Mouse (Mus musculus) cerebellum, adult 9-11 months (tissue): ENCODE data around the gene Trpc2.
"Not testable (repeated sequence)": the region's sequence is repeated elsewhere in the genome, so short reads cannot be mapped to it uniquely, and the experiment has no call there.

Experiments used
- DNase-seq: peaks from one replicate; pipeline ENCODE4 v3.0.0; 2022

Gene Trpc2

DNA sequence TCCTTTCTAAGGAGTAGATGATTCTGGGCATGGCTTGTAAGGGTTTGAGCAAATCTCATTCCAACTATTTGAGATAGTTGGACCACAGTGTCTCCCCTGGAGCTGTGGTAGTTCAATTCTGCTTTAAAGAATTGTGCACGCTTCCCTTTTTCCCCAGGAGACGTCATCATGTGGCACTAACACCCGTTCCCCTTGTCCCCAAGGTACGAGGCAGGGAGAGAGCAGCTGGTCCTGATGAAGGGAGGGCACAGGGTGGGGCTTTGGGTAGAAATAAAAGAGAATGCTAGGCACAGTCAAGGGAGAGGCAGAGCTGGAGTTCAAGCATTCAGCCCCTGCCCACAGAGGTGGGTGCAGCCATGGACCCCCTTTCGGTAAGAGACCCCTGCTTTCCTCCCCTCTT, at the start of gene Trpc2:
TSS of gene Trpc2 (plus strand) at position 301 of the 400 bp plus-strand sequence.
- no peak for DNase-seq

DNA sequence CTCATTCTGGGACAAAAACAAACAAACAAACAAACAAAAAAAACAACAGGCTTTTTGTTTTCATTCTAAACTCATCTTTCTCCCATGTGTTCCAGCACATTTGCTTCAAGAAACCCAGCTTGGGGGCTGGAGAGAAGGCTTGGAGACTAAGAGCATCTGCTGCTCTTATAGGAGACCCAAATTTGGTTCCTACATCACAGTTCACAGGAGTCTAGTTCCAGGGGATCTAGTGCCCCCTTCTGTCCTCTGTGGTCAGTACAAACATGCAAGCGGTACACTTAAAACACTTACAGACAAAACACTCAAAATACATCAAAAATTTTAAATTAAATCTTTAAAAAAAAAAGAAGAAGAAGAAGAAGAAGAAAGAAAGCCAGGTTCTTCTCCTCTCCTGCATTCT, 48.0 kb upstream of the Trpc2 start:
- DNase-seq = peak; percentile 23

DNA sequence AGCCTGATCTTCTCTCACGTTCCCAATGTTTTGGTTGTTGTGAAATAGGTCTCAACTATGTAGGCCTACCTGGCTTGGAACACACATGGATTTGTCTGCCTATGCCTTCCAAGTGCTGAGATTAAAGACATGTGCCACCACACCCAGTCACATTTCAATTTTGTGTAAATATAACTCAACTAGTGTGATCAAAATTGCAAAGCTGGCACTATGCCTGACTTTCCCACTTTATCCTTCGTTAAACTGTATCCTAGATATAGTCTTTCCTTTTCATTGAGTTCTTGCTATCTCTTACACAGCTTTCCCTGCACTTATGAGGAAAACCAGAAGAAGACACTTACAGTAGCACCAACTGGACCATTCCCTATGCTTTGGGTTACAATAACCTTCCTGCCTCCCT, 47.4 kb upstream of the Trpc2 start:
- DNase-seq = no peak

DNA sequence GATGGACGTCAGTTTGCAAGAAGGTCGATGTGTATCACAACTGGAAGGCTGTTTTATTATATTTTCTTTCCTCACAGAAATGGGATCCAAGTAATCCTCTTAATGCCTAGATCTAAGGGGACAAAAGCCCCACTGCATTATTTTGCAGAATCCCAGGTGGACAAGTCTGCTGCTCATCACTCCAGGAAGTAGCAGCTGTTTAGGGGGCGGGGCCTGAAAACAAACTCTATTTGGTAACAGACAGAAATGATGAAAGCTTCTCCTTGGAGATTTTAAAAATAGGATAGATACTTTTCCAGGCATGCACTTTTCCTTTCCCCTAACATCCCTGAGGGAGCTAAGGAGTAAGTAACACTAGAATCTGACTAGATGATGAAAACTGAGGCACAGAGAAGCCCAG, 45.6 kb upstream of the Trpc2 start:
- no peak for DNase-seq

DNA sequence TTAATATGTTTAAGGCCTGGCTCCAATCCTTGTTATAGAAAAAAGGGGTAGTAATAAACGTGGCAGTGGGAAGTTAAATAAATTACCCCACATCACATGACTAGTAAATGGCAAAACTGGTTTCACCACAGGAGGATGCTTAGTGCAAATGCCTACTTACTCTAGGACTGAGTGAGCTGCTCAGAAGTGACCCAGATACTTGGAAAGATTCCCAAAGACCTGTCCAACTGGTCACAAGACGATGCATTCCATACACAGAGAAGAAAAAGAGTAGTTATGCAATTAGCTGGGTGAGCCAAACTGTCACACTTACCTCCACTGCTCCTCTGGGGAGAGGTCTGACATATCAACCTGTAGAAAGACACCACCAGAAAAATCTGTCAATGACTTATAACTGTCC, 40.6 kb upstream of the Trpc2 start:
- no peak for DNase-seq

DNA sequence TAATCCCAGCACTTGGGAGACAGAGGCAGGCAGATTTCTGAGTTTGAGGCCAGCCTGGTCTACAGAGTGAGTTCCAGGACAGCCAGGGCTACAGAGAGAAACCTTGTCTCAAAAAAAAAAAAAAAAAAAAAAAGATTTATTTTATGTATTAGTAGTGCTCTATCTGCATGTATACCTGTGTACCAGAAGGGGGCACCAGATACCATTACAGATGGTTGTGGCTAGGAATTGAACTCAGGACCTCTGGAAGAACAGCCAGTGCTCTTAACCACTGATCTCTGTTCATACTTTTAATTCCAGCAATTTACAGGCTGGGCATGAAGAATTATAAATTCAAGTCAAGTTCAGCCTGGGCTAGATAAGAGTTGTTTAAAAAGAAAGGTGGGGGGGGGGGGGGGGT, 34.4 kb upstream of the Trpc2 start:
- not testable (repeated sequence) for DNase-seq

DNA sequence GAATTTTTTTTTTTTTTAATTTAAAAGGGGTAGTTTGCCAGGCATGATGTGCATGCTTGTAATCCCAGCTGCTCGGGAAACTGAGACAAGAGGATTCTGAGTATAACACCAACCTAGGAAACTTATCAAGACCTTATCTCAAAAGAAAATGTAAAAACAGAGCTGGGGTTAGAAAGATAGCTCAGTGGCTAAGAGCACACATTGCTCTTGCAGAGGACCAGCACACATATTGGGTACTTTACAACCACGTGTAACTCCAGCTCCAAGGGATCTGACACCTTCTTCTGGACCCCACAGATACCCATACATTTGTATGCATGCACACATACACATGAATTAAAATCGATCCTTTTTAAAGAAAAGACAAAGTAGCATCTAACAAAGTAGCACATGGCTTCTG, 21.6 kb upstream of the Trpc2 start:
- no peak for DNase-seq

DNA sequence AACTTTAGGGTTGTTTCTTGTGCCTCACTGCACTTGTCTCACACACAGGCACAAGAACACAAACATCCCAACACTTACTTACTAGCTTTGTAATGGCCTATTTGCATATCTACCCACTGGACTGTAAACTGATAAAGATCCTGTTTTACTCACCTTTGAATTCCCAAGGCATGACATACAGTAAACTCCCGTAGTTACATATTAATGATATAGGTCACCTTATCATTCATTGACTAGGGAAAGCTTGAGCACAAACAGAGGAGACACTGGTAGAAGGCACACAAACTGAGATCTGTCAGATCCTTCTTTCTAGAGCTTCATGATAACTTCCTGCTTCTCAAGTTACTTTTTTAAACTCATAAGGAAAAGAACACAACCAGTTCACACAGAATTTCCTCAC, 20.7 kb upstream of the Trpc2 start:
- no peak for DNase-seq

DNA sequence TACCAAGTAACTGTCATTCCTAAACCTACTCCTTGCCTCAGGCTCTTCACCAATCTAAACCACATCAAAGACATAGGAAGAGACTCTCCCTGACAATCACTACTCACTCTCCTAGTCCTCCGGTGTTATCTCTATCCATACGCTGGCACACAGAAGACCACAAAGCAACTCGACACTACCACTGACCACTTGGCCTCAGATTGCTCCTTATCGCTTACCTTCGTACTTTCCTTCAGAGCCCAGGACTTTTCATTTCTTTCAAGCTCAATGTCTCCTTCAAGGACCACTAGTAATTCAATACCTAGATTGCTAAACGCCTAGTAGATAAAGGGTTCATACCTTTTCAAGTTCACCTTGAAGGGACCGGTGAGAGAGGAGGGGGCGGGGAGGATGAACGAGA, 19.0 kb upstream of the Trpc2 start:
- DNase-seq = no peak

DNA sequence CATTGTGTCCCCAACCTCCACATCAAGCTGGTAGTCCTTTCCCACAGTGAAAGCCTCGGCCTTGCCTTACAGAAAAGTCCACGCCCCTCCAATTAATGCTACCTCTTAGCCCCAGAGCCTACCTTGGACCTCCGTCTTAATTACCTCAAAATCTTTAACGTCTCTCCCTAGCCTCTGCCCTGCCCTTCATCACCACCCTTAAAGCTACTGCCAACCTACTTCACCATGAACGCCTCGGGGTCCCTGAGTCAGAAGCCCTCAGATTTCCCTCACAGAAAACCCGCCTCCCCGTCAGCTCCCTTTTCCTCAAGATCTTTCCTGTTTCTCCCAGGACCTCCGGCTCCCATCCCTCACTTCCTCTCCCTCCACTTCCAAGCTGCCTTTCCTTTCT, 18.3 kb upstream of the Trpc2 start:
- no peak for DNase-seq

DNA sequence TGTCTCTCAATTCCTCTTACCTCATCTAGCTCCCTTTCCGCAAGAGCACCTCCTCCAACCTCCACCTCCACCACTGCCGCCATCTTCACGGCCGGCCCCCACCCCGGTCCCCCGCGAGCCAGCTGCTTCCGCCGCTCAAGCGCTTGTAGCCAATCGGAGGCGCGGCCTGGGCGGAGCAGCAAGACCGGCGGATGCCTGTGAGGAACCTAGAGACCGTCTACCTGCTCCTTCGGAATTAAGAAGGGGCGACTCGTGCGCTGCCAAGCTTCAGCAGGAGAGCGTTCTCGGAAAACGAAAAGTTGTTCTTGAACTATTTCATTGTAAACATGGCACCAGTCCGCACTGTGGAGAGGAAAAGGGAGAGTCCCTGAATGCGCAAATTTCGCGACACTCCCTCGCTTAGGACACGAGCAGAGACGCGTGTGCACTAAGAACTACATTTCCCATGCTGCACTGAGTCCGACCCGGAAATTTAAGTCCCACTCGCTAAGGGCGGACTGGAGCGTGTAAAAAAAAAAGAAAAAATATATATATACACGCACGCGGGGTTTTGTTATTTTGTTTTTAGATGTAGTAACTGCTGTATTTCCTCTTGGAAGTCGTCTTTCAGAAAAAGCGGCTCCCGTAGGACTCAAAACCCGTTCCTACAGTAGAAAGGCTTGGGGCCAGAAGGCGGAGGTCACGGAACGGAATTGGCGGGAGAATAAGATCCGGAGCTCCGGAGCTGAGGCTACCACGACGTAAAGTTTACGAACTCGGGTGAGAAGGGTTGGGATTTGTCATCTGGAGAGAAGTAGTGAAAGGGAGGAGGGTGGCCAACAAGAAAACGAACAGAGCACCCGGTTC, 17.6 kb upstream of the Trpc2 start, which contains the start of the genes Rnf121, Xndc1 and Xntrpc:
TSS of gene Rnf121 (minus strand) at position 424 of the 846 bp plus-strand sequence.
TSS of gene Xndc1 (plus strand) at position 466 of the 846 bp plus-strand sequence.
TSS of gene Xntrpc (plus strand) at position 668 of the 846 bp plus-strand sequence.
- DNase-seq = peak; percentile 93

DNA sequence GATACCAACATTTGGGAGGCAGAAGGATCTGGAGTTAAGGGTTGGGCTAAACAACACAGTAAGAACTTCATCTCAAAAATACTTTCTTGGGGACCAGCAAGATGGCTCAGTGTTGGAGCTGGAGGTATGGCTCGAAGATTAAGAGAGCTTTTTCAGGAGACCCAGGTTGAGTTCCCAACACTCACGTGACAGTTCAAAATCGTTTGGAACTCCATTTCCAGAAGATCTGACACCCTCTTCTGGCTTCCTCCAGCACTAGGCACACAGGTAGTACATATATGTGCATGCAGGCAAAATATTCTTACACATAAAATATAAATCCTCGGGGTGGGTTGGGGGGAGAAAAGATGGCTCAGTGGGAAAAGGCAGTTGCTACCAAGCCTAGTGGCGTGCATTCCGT, 16.6 kb upstream of the Trpc2 start:
- DNase-seq = no peak

DNA sequence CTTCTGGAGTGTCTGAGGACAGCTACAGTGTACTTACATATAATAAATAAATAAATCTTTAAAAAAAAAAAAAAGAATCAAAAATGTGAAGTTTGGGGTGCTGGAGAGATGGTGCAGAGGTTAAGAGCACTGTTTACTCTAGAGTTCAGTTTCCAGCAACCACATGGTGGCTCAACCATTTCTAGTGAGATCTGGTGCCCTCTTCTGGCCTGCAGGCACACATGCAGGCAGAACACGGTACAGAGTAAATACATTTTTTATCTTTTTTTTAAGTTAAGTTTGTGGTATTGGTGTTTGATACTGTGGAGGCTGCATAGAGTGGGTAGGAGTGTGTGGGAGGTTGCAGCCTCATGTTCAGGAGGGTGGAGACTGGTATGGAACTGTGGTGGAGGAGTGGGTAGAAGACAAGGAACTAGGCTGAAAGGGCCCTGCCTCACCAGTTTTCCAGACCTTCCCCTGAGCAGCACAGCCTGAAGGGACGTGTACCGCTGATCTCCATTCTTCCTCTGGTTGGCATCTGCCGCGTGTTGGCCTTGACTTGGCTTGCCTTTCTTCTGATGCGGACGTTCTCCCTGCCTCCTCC, 6.1 kb upstream of the Trpc2 start:
- DNase-seq = no peak

DNA sequence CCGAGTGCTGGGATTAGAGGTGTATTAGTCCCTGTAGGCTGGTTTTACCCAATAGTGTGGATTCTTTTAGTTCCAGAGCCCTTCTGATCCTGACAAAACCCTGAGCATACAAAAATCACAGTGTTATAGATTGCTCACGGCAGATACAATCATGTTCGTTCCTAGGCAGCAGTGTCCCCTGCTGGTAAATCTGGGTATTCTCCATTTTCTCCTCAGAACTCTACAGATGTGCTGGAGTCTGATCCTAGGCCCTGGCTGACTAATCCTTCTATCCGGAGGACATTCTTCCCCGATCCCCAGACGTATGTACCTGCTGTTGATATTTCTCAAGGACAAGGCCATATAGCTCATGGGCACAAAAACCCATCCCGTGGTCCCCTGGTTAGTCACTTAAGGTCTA, 4.4 kb upstream of the Trpc2 start:
- no peak for DNase-seq

DNA sequence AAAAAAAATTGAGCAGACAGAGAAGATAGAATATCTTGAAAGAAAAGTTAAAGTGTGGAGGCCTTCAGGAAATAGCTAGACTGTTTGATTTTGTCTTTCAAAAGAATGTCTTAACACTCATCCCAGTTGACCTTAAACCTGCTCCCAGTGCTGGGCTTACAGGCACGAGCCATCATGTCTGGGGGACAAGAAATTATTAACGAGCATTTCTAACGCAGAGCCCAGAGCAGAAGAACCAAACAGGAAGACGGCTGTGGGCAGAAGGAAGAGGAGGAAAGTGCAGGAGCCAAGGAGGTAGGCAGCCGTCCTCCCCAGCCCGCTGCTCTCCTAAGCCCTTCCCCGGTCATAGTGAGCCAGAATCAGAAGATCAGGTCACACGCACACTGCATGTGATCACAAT, 2.6 kb upstream of the Trpc2 start:
- no peak for DNase-seq

DNA sequence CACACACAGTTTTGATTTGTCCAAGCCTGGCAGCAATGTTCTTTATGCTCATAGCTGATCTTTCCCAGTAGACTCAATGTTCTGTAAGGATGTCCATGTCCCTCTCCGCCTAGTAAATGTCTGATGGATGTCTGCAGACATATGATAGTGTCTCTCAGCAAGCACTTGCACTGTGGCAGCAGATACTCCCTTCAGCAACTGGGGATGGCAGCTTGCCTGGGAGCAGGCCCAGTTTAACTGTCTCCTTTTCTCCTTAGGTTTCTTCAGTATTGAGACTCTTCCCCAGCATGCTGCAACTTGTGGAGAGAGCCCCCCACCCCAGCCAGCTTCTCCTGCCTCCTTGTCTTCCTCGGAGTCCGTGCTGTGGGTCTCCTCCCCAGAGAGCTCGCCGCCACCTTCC, 1.1 kb upstream of the Trpc2 start:
- no peak for DNase-seq

DNA sequence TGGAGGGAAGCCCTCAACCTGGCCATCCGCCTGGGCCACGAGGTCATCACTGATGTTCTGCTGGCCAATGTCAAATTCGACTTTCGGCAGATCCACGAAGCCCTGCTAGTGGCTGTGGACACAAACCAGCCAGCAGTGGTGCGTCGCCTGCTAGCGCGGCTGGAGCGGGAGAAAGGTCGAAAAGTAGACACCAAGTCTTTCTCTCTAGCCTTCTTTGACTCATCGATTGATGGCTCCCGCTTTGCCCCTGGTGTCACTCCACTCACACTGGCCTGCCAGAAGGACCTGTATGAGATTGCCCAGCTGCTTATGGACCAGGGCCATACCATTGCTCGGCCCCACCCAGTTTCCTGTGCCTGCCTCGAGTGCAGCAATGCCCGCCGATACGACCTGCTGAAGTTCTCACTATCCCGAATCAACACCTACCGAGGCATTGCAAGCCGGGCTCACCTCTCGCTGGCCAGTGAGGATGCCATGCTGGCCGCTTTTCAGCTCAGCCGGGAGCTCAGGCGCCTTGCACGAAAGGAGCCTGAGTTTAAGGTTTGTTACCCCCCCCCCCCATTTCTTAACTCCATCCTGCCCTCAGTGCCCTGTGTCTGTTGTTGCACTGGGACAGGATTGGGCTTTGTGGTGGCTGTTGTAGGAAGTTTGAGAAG, 1.3 kb downstream of the Trpc2 start:
- DNase-seq = no peak

DNA sequence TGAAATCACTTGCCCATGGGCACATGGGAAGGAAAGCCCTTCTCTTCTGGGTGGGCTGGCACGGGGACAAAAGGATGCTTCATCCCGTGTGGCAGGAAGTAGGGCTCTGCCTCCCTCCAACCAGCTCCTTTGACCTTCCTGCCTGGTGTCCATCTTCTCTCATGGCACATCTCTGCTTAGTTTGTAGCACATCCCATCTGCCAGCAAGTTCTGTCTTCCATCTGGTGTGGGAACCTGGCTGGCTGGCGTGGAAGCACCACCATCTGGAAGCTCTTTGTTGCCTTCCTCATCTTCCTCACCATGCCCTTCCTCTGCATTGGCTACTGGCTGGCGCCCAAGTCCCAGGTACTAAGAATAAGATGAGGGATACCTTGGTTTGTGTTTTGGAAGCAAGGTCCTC, 4.4 kb downstream of the Trpc2 start:
- DNase-seq = peak; percentile 58

DNA sequence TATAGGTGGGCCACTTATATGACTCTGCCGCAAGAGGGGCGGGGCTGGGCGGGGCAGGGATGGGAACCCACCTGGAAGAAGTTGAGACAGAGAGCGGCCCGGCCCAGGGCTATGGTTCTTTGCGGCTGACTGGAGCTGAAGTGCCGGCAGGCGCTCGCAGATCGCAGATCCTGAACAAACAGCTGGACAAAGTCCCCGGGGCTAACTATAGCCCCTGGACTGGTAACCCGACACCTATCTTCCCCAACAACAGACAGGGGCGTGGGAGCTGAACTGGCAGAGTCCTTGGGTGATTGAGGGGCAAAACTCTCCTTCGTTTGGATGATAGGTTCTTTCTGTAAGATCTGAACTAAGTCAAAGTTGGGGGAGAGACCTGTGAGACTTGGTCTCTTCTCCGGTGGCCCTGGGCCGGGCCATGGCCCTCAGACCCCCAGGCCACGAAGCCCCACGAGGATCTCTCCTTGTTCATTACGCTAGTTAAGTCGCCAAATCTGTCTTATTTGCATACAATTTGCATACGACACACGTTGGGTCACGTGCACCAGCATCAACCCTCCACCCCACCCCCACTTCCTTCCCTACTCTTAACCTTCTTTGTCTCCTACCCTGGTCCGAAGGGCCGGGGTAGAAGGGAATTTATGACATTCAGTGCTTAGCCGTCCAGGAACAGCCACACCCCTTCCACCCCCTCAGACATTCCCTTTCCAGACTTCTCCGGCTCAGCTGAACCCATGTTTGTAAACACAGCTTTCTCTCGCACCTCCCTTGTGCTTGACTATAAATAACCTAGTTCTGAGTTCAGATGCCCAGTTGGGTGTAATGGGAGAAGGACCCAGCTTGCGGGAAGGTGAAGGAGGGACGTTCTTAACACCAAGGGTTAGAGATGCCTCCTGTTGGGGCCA, 17.1 kb downstream of the Trpc2 start:
- no peak for DNase-seq

DNA sequence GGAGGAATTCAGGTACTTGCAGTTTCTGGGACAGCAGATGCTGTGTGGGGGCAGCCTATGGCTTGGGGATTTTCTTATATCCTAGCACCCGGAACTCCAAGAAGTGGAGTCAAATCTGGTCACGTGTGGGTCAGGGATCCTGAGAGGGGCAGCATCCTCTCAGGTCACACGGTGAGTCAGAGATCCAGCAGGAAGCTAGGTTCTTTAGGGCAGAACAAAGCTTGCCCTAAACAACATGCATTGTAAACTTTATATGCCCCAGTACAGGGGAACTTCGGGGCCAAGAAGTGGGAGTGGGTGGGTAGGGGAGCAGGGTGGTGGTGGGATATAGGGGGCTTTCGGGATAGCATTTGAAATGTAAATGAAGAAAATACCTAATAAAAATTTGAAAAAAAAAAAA, 18.0 kb downstream of the Trpc2 start:
- no peak for DNase-seq

DNA sequence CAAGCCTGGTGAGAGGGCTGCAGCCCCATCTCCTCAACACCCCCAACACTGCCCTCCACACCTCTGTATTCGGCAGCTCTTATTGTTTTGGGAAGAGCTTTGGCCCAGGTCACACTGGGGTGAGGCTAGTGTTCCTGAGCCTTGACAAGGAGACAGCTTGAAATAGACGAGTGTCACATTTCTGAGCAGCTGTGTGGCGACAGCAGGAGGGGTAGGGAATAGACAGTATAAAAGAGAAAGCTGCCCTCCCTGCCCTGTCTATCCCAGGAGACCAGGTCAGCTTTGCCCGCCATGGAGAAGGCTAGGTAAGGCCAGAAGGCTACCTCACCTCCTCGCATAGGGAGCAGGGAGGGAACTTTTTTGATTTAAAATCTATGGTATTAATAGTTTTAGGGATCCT, 18.6 kb downstream of the Trpc2 start, which contains the start of gene Art1:
TSS of gene Art1 (plus strand) at position 257 of the 400 bp plus-strand sequence.
- DNase-seq = no peak

DNA sequence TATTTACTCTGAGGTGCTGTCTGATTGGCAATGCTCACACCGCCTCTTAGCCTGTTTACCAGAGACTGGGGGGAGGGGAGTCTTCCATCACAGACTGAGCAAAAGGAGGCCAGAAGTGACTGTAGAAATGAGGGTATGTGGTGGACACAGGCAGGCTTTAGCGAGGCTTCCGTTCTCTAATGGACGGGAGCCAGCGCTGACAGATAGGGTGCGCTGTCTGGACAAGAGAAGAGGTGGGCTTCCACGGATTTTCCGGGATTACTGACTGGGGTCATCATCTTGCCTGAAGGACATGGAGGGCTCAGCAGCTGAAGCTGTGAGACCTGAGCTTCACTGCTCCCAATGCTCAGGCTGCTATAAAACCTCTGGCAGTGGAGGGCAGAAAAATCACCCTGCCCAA, 19.3 kb downstream of the Trpc2 start:
- no peak for DNase-seq

DNA sequence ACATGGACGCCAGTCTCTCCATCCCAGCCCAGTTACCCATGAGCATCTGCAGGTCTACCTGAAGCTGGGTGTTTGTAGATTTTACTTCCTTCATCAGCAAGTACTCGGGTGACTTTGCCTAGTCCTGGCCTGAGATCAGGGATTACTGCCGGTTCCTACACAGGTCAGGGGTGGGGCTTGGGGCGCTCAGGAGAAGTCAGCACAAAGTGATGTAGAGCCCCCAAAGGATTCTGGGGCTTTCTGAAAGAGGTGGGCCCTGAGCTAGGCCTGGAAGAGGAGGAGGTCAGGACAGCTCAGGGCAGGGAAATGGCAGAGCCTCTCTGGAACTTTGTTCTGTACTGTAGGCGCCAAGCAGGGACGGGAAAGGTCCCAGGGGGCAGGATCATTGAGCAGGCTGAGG, 19.8 kb downstream of the Trpc2 start:
- no peak for DNase-seq
